Mouse (Mus musculus) stomach, postnatal 0 days (tissue): ENCODE results near the gene Prpf40b. TPM values are rescaled to one million over a fixed set of nuclear protein-coding genes. Genes with fewer than 3 reads are reported as not detected.

Experiments
- ATAC-seq: fragments of 200-750 bp; cut with Nextera tagmentation; 2 replicates; pipeline ENCODE4 v1.8.0; 2017; ENCODE audit not compliant: low FRiP score, low TSS enrichment
- DNase-seq: peaks from one replicate; pipeline ENCODE4 v3.0.0-alpha.2; 2016; ENCODE audit warnings: low spot score
- H3K27ac ChIP-seq: fragments of 300-500 bp; sonication (generic); replicated peaks from 2 replicates; pipeline ENCODE4 v1.5.1; 2014; ENCODE audit warnings: mild to moderate bottlenecking, control low read depth
- H3K27me3 ChIP-seq: fragments of 300-500 bp; sonication (generic); 2 replicates; pipeline ENCODE4 v1.6.1; 2014; ENCODE audit warnings: low read length; ENCODE audit not compliant: control insufficient read depth, insufficient read depth
- H3K36me3 ChIP-seq: fragments of 300-500 bp; sonication (generic); 2 replicates; pipeline ENCODE4 v1.6.1; 2014; ENCODE audit warnings: low read length, mixed read lengths; ENCODE audit not compliant: control insufficient read depth, insufficient read depth
- H3K4me1 ChIP-seq: fragments of 300-500 bp; sonication (generic); replicated peaks from 2 replicates; pipeline ENCODE4 v1.6.1; 2014; ENCODE audit warnings: antibody characterized with exemption; ENCODE audit not compliant: control insufficient read depth, insufficient read depth
- H3K4me2 ChIP-seq: fragments of 300-500 bp; sonication (generic); replicated peaks from 2 replicates; pipeline ENCODE4 v1.6.1; 2014; ENCODE audit warnings: low read depth, mild to moderate bottlenecking, control low read depth, moderate library complexity
- H3K4me3 ChIP-seq: fragments of 300-500 bp; sonication (generic); 2 replicates; pipeline ENCODE4 v1.5.1; 2014; ENCODE audit warnings: low read depth, low read length, control low read depth
- H3K9ac ChIP-seq: fragments of 300-500 bp; sonication (generic); 2 replicates; pipeline ENCODE4 v1.6.1; 2014; ENCODE audit warnings: mild to moderate bottlenecking, low read length, control low read depth, mixed read lengths
- H3K9me3 ChIP-seq: fragments of 300-500 bp; sonication (generic); 2 replicates; pipeline ENCODE4 v1.6.1; 2016; ENCODE audit warnings: low read length; ENCODE audit not compliant: control insufficient read depth
- CTCF ChIP-seq: IDR thresholded peaks from 2 replicates; pipeline ENCODE4 v1.5.1; 2016; ENCODE audit warnings: antibody characterized with exemption, low read depth, mild to moderate bottlenecking, moderate library complexity
- EP300 ChIP-seq: optimal IDR thresholded peaks from 2 replicates; pipeline ENCODE3; 2016; ENCODE audit warnings: antibody characterized with exemption
- WGBS: fragments of 180-500 bp; shearing (Covaris S2); extraction: QIAGEN DNeasy Blood & Tissue Kit; methylation state at CpG from one replicate; pipeline ENCODE4 v1.1.7; 2014; 5-methylcytosine and 5-hydroxymethylcytosine counted together
- polyA plus RNA-seq: library from polyadenylated mRNA; unstranded; fragments of >200 nt; fragmentation: Nextera tagmentation; extraction: Ambion mirVana; gene quantifications from 2 replicates; pipeline ENCODE4 v1.2.1, GENCODE M21; 2015

Gene Prpf40b
- polyA plus RNA-seq, 1 experiment from 2014 or later: 18.3 TPM

DNA sequence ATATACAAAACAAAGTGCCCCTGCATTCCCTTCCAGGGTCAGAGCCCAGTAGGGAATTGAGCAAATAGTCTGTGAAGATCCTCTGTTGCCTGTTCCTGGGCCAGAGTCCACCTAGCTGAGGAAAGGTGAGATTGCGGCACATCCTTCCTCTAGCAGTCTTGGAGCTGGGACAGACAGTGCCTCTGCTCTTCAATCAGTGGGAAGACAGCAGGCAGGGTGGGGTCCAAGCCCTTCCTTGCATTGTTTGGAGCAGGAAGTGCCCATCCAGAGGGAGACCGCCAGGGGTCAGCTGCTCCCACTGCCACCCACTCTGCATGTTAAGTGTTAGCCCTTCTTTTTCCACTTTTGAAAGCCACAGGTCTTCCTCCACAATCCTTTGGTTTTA, 22.4 kb downstream of the Prpf40b start:
- peaks cover 38% of the 10 kb centered on the region for H3K36me3 ChIP-seq
- DNase-seq (no peak), ATAC-seq (peak; percentile 50; the same call in 1 of the 2 replicates)
- no peaks in the 10 kb centered on the region for H3K27me3 ChIP-seq
- WGBS: 62% methylated on average over 2 of the region's 2 CpGs
- peak overlapping the region; percentile 41; the same call in 1 of the 2 replicates for H3K9ac ChIP-seq
- H3K4me3 ChIP-seq: no peak overlapping the region
- H3K4me2 ChIP-seq: no peak overlapping the region
- peak overlapping the region; percentile 74; the same call in 1 of the 2 replicates for H3K27ac ChIP-seq
- no peaks in the 10 kb centered on the region for H3K9me3 ChIP-seq
- no peaks in the 10 kb centered on the region for H3K4me1 ChIP-seq
- TF ChIP-seq EP300 (no peak), CTCF (peak; percentile 45)

DNA sequence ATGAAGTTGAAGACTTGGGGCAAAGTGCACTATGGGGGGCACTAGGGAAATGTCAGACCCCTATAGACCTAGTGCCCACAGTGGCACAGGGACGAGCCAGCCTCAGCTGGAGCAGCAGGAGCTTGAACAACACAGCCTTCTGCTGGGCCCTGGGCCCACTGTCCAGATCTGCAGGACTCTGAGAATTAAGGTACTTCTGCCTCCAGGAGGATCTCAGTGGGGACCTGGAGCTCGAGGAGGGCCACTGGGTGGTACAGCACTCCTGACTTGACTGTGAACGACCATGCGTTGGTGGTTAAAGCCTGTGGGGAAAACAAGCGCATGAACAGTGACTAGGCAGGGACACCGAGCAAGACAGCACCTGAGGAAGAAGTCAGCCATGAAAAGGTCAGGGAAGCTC, 23.2 kb downstream of the Prpf40b start:
- TF ChIP-seq EP300 (no peak), CTCF (no peak)
- H3K27ac ChIP-seq: peak overlapping the region; percentile 74
- peaks cover 38% of the 10 kb centered on the region for H3K36me3 ChIP-seq
- H3K9ac ChIP-seq: no peak overlapping the region
- no peak overlapping the region for H3K4me3 ChIP-seq
- ATAC-seq (no peak), DNase-seq (no peak)
- no peak overlapping the region for H3K4me2 ChIP-seq
- no peaks in the 10 kb centered on the region for H3K27me3 ChIP-seq
- H3K4me1 ChIP-seq: no peaks in the 10 kb centered on the region
- WGBS: 87% methylated on average over 6 of the region's 6 CpGs
- H3K9me3 ChIP-seq: no peaks in the 10 kb centered on the region

DNA sequence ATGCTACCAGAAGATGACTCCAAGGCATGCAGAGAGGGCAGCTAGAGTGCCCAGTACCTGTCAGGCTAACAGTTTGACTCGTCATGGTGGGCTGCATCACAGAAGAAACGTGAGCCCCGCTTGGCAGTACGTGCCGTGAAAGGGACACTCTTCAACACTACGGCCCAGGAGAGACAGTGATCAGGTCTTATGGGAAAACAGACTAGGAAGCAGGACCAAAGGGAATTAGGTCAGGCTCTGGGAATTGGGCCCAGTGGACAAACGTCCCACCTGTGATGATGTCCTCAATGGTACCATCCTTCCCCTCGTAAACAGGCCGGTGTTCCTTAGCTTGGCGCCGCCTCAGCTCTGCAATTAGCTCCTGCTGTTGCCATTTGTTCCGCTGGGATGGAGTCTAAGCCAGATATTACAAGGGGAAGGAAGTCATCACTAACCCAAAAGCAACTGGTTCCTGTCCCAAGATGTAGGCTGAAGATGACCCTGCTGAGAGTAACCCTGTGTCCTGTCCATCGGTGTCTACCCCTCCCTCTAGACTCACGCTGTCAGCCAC, 24.0 kb downstream of the Prpf40b start:
- 79% methylated on average over 14 of the region's 14 CpGs for WGBS
- Histone ChIP-seq H3K4me2 (no peak overlapping the region), H3K4me3 (no peak overlapping the region), H3K9me3 (no peaks in the 10 kb centered on the region), H3K27ac (peak overlapping the region; percentile 74), H3K36me3 (peaks cover 38% of the 10 kb centered on the region), H3K27me3 (no peaks in the 10 kb centered on the region), H3K4me1 (no peaks in the 10 kb centered on the region), H3K9ac (no peak overlapping the region)
- ATAC-seq: no peak
- DNase-seq: no peak
- TF ChIP-seq EP300 (no peak), CTCF (no peak)

- Histone ChIP-seq H3K4me2 (no peak overlapping the region), H3K4me1 (no peaks in the 10 kb centered on the region), H3K27ac (peak overlapping the region; percentile 61), H3K9me3 (no peaks in the 10 kb centered on the region), H3K4me3 (no peak overlapping the region), H3K36me3 (peaks cover 38% of the 10 kb centered on the region), H3K9ac (no peak overlapping the region), H3K27me3 (no peaks in the 10 kb centered on the region)
- WGBS: 45% methylated on average over 3 of the region's 3 CpGs
- ATAC-seq: no peak
- no peak for DNase-seq
- TF ChIP-seq EP300 (no peak), CTCF (no peak)
These were observed 24.6 kb downstream of the Prpf40b start for GRCm38 (mm10) chr15:99319411-99319871.

DNA sequence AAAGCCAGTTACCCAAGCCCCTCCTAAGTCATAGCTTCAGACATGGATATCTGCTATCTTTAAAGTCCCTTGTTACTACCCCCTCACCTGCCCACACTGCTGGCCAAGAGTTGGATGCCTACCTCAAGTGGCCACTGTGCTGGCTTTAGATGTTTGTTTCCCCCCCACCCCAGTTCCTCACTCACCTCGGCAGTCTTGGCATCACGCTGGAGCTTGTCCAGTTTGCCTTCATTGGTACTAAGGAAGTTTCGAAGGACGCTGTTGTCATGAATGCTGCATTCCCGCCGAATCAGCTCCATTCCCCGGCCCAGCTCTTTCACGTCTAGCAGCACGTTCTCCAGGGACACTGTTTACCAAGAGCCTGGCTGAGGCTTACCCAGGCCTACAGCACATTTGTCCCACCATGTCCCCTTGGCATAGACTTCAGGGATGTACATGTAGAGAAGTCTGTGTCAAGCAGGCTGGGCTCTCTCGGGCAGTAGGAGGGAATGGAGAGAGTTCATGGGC, 25.3 kb downstream of the Prpf40b start:
- Histone ChIP-seq H3K27me3 (no peaks in the 10 kb centered on the region), H3K36me3 (peaks cover 32% of the 10 kb centered on the region), H3K4me2 (no peak overlapping the region), H3K9me3 (no peaks in the 10 kb centered on the region), H3K4me3 (no peak overlapping the region), H3K9ac (no peak overlapping the region), H3K27ac (0 out of 2 replicates have a peak overlapping the region, but pooled peaks have one; percentile 40), H3K4me1 (no peaks in the 10 kb centered on the region)
- no peak for TF ChIP-seq EP300
- TF ChIP-seq CTCF: no peak
- ATAC-seq (no peak), DNase-seq (no peak)
- 68% methylated on average over 10 of the region's 10 CpGs for WGBS

GRCm38 (mm10) chr15:99320978-99321377, 26.1 kb downstream of the Prpf40b start:
- 79% methylated on average over 9 of the region's 9 CpGs for WGBS
- no peak overlapping the region for H3K27ac ChIP-seq
- H3K9ac ChIP-seq: no peak overlapping the region
- no peaks in the 10 kb centered on the region for H3K27me3 ChIP-seq
- no peaks in the 10 kb centered on the region for H3K9me3 ChIP-seq
- no peak overlapping the region for H3K4me3 ChIP-seq
- H3K4me2 ChIP-seq: no peak overlapping the region
- DNase-seq: no peak
- TF ChIP-seq EP300: no peak
- TF ChIP-seq CTCF: no peak
- no peaks in the 10 kb centered on the region for H3K4me1 ChIP-seq
- ATAC-seq: no peak
- peaks cover 29% of the 10 kb centered on the region for H3K36me3 ChIP-seq
